Mouse (Mus musculus): ENCODE results near the gene C8b. TPM values are rescaled to one million over a fixed set of nuclear protein-coding genes. Genes with fewer than 3 reads are reported as not detected.

C8b gene
- polyA plus RNA-seq, 1 experiment from 2014 or later = 0.28 TPM

Other genes starting within 250 kb of the C8b start
- gene Gm17662, start 91.0 kb downstream of the C8b start, polyA plus RNA-seq (2014; fragmentation: Nextera tagmentation; extraction: Ambion mirVana) = not detected in 2 replicates
- gene C8a, start 110.1 kb downstream of the C8b start, polyA plus RNA-seq (2014; fragmentation: Nextera tagmentation; extraction: Ambion mirVana) = 0.05 TPM in 1 of 2 replicates, not detected in the other
- gene Fyb2, start 147.1 kb downstream of the C8b start, polyA plus RNA-seq (2014; fragmentation: Nextera tagmentation; extraction: Ambion mirVana) = 0.13 and 0.29 TPM in 2 replicates

Data from hindbrain, embryonic 14.5 days (tissue).